Mouse (Mus musculus) macrophage (primary cell): ENCODE measurements around the gene Akap14. TPM values are rescaled to one million over a fixed set of nuclear protein-coding genes. Genes with fewer than 3 reads are reported as not detected.

Experiments
- H3K27ac ChIP-seq: fragments of 350-480 bp; formaldehyde crosslinking; 2 replicates; pipeline ENCODE4 v1.9.0; 2021
- H3K36me3 ChIP-seq: fragments of 350-480 bp; formaldehyde crosslinking; 2 replicates; pipeline ENCODE4 v1.9.0; 2021; ENCODE audit errors: inconsistent target
- H3K4me3 ChIP-seq: fragments of 350-480 bp; formaldehyde crosslinking; 2 replicates; pipeline ENCODE4 v1.9.0; 2021; ENCODE audit errors: inconsistent target
- H3K79me2 ChIP-seq: fragments of 350-480 bp; formaldehyde crosslinking; 2 replicates; pipeline ENCODE4 v1.9.0; 2021; ENCODE audit errors: inconsistent target
- WGBS: methylation state at CpG from one replicate; pipeline ENCODE4 v1.1.7; 2026; ENCODE audit warnings: inconsistent platforms; ENCODE audit not compliant: missing documents; 5-methylcytosine and 5-hydroxymethylcytosine counted together
- polyA plus RNA-seq: library from polyadenylated mRNA; stranded (reverse); fragments of 250-400 nt; gene quantifications from 3 replicates; pipeline ENCODE4 v1.2.4, GENCODE M21; 2018; ENCODE audit warnings: inconsistent platforms

Gene Akap14
- polyA plus RNA-seq, 1 experiment from 2014 or later: not detected

DNA sequence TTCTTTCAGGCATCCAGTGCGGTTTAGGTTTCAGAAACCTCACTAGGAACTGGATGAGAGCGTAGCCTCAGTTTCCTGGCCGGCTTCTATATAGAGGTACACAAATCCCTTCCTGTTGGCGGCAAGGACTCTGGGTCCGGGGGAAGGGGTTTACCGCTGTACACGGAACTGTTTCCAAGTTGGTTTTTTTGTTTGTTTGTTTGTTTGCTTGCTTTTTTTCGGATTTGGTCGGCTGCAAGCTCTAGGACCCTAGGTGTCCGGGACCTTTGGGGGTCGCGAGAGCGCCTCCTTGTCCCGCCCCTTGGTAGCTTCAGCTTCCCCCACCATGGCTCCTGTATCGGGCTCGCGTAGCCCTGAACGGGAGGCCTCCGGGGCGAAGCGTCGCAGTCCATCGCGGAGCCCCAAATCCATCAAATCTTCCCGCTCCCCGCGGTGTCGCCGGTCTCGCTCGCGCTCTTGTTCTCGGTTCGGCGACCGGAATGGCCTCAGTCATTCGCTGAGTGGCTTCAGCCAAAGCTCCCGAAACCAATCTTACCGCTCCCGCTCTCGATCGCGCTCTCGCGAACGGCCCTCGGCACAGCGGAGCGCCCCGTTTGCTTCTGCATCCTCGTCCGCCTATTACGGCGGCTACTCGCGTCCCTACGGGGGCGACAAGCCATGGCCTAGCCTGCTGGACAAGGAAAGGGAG is 41.8 kb downstream of the Akap14 start, which contains the start of gene Nkap:
Nkap (plus strand) TSS at position 125 of the 688 bp plus-strand sequence.
- peak within 1 kb of the TSS; percentile 56 for H3K4me3 ChIP-seq
- 16% methylated on average over 51 of the region's 58 CpGs for WGBS

DNA sequence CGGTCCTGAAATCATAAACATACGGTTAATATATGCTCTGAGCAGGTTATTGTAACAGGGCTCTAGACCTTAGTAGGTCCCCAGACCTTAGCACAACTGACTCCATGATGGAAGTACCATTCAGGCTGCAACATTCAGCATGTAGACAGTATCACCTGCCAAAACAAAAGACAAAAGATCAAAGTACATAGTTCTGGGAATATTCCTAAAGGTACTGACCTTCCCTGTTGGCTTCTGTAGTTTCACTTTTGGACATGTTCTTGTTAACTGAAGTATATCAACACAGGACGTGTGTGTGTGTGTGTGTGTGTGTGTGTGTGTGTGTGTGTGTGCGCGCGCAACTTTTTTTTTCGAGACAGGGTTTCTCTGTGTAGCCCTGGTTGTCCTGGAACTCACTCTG is 43.1 kb downstream of the Akap14 start:
- 95% methylated on average over 3 of the region's 7 CpGs for WGBS
- Histone ChIP-seq H3K27ac (no peak overlapping the region), H3K79me2 (peaks cover 28% of the 10 kb centered on the region), H3K36me3 (no peaks in the 10 kb centered on the region), H3K4me3 (no peak overlapping the region)

More for the DNA sequence above, 41.8 kb downstream of the Akap14 start, which contains the start of gene Nkap:
- Histone ChIP-seq H3K36me3 (no peaks in the 10 kb centered on the region), H3K27ac (peak within 1 kb of the TSS; percentile 59), H3K79me2 (peaks cover 28% of the 10 kb centered on the region)

DNA sequence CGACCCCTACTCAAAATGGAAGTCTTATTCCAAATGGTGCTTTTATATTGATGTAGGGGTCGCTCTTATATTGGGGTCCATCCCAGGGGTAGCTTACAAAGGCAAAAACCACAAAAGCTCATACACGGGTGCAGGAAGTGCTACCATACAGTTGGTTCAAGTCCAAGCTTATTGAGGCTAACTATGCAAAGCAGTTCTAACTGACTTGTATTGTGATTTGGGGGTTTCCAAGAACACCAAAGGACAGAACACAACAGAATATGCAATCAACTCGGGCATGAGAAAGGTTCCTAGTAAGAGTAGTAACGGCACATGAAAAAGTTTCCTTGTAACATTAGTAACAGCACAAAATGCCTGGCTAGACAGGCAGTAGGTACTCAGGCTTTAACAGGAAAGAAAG is 48.4 kb downstream of the Akap14 start:
- no peaks in the 10 kb centered on the region for H3K36me3 ChIP-seq
- H3K79me2 ChIP-seq: no peaks in the 10 kb centered on the region
- no peak overlapping the region for H3K27ac ChIP-seq
- H3K4me3 ChIP-seq: no peak overlapping the region
- WGBS: 56% methylated on average over 4 of the region's 5 CpGs

DNA sequence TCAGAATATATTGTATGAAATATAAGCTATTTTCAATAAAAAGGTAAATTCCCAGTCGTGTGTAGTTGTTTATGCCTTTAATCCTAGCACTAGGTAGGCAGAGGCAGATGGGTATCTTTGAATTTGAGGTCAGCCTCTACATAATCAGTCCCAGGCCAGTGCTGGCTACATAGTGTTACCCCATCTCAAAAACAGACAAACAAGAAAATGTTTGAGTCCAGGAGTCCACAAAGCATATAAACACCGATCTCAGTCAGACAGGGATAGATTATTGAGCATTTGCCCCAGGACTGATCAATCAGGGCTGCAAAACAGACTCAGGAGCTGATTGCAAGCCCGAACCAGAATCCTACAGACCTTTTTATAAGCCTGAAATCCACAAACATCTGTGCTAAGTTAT is 49.1 kb downstream of the Akap14 start:
- WGBS: 72% methylated on average over 3 of the region's 3 CpGs
- Histone ChIP-seq H3K27ac (no peak overlapping the region), H3K36me3 (no peaks in the 10 kb centered on the region), H3K4me3 (no peak overlapping the region), H3K79me2 (no peaks in the 10 kb centered on the region)

DNA sequence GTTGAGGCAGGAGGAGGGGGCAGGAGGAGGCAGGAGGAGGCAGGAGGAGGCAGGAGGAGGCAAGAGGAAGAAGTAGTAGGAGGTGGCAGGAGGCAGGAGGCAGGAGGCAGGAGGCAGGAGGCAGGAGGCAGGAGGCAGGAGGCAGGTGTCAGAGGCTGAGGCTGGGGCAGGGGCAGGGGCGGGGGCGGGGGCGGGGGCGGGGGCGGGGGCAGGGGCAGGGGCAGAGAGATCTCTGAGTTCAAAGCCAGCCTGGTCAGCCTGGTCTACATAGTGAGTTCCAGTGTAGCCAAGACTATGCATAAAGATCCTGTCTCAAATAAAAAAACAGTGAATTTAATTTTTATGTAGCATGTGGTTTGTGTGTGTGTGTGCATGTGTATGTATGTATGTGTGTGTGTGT is 51.6 kb downstream of the Akap14 start:
- Histone ChIP-seq H3K27ac (no peak overlapping the region), H3K36me3 (no peaks in the 10 kb centered on the region), H3K4me3 (no peak overlapping the region), H3K79me2 (no peaks in the 10 kb centered on the region)
- WGBS: no CpG with 5 or more reads among the region's 5 CpGs

DNA sequence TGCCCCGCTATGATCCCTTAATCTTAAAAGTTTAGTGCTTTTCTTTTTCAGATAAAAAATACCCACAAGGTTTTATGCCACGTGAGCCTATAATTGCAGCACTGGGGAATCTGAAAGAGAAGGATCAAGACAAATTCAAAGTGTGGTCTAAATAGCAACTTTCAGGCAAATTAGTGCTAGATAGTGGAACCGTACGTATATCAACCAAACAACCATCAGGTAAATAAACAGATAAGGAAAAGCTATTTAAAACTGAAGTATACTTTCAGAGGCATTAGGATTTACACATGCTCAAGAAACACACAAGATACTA is 57.8 kb downstream of the Akap14 start:
- whole genome bisulfite sequencing: 95% methylated on average over 4 of the region's 4 CpGs
- no peak overlapping the region for H3K4me3 ChIP-seq

DNA sequence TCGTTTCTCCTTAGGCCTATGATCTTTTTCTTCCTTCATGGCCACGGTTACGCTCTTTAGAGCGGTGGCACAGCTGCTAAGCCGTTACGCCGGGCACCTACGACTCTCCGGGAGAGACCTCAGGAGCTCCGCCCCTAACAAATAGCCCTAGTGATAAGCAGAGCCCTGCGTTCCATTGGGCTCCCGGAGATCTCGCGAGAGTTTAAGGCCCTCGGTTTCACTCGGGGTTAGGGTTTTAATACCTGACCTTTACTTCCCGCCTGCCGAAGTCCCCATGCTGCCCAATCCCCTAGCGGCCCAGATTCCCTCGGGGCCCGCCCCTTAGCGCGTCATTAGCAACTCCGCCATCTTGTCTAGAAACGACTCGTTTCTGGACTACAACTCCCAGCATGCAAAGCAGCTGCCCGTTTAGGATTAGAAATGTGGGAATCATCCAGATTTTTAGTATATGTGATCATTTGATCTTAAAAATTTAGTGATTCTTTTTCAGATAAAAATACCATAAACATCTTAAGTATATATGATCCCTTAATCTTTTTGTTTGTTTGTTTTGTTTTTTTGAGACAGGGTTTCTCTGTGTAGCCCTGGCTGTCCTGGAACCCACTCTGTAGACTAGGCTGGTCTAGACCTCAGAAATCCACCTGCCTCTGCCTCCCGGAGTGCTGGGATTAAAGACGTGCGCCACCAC is 58.3 kb downstream of the Akap14 start, which contains the start of gene Upf3b:
Upf3b (minus strand) TSS at position 130 of the 688 bp plus-strand sequence.
- no peaks in the 10 kb centered on the region for H3K36me3 ChIP-seq
- peak within 1 kb of the TSS; percentile 65 for H3K4me3 ChIP-seq
- H3K79me2 ChIP-seq: 0 out of 2 replicates have a peak, but pooled peaks cover 6% of the 10 kb centered on the region
- H3K27ac ChIP-seq: peak within 1 kb of the TSS; percentile 63
- 23% methylated on average over 30 of the region's 30 CpGs for WGBS

More for the DNA sequence above, 57.8 kb downstream of the Akap14 start:
- 0 out of 2 replicates have a peak, but pooled peaks cover 6% of the 10 kb centered on the region for H3K79me2 ChIP-seq
- no peaks in the 10 kb centered on the region for H3K36me3 ChIP-seq
- no peak overlapping the region for H3K27ac ChIP-seq

DNA sequence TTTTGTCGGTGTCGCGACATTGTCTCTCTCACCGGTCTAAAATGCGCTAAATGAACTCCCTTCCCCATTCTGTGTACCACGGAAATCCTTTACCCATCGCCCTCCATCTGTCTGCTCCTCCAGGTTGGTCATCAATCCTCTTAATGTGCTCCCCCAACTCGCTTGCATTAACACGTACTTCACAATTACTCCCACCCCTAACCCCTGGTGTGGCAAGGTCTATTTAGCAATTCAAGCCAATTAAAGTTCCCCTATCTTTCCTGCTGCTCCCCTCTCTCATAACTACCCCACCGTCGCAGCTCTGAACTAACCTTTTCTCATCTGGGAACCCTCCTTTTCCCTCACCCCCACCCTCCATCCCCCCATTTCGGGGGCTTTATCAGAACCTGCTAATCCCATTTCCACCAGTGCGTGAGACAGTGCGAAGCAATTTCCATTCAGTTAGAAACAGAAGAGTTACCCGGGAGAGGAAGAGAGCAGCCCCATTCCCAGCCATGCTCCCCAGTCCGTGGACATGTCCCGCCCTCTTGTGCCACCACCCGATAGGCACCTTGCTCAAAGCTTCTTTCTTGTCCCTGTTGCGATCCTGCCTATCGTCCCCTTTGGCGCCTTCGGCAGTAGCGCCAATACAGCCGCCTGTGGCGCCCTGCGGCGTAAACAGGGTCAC is 59.0 kb downstream of the Akap14 start:
- Histone ChIP-seq H3K79me2 (0 out of 2 replicates have a peak, but pooled peaks cover 6% of the 10 kb centered on the region), H3K36me3 (no peaks in the 10 kb centered on the region), H3K4me3 (peak overlapping the region; percentile 65), H3K27ac (peak overlapping the region; percentile 63)
- WGBS: 19% methylated on average over 27 of the region's 27 CpGs

DNA sequence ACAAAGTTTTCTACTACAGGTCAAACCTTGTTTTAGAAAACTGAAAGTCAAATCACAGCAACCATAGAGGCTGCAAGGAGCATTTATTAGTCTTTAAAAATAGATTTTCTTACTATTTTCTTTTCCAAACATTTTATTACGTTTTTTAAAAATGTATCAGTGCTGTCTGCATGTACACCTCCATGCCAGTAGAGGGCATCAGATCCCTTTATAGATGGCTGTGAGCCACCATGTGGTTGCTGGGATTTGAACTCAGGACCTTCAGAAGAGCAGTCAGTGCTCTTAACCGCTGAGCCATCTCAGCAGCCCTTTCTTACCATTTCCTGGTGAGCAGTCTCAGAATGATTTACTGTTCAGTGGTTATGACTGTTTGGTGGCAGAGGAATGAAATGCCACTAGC is 64.8 kb downstream of the Akap14 start:
- 0 out of 2 replicates have a peak, but pooled peaks cover 2% of the 10 kb centered on the region for H3K79me2 ChIP-seq
- H3K27ac ChIP-seq: no peak overlapping the region
- WGBS: 72% methylated on average over 2 of the region's 2 CpGs
- H3K4me3 ChIP-seq: no peak overlapping the region
- H3K36me3 ChIP-seq: no peaks in the 10 kb centered on the region

Other genes with a start within 250 kb of the Akap14 start
- gene Sept6, start 177.0 kb downstream of the Akap14 start, polyA plus RNA-seq: 2.7 to 5.3 TPM (median 3.9 TPM) in 3 replicates
- not detected in 3 replicates for gene Sowahd, start 120.0 kb downstream of the Akap14 start, polyA plus RNA-seq
- gene Rpl39, start 83.4 kb downstream of the Akap14 start, polyA plus RNA-seq: 127 to 644 TPM (median 571 TPM) in 3 replicates
- gene Upf3b, start 58.5 kb downstream of the Akap14 start, polyA plus RNA-seq: 12.7 to 28.5 TPM (median 13.0 TPM) in 3 replicates
- 12.2 to 23.4 TPM (median 13.1 TPM) in 3 replicates for gene Nkap, start 42.0 kb downstream of the Akap14 start, polyA plus RNA-seq
- gene Ndufa1, start 22.3 kb upstream of the Akap14 start, polyA plus RNA-seq: 328 to 367 TPM (median 332 TPM) in 3 replicates
- gene Rnf113a1, start 22.4 kb upstream of the Akap14 start, polyA plus RNA-seq: 1.6 to 2.0 TPM (median 1.7 TPM) in 3 replicates
- not detected in 3 replicates for gene Gm9, start 42.2 kb upstream of the Akap14 start, polyA plus RNA-seq
- gene Rhox1, start 53.4 kb upstream of the Akap14 start, polyA plus RNA-seq: not detected in 3 replicates
- gene Rhox2a, start 76.1 kb upstream of the Akap14 start, polyA plus RNA-seq: not detected in 3 replicates
- gene Rhox3a, start 81.1 kb upstream of the Akap14 start, polyA plus RNA-seq: not detected in 3 replicates
- gene Rhox4a, start 96.5 kb upstream of the Akap14 start, polyA plus RNA-seq: not detected in 3 replicates
- not detected in 3 replicates for gene Rhox3a2, start 211.2 kb upstream of the Akap14 start, polyA plus RNA-seq
- not detected in 3 replicates for gene Rhox4a2, start 222.0 kb upstream of the Akap14 start, polyA plus RNA-seq
- gene Rhox2b, start 243.2 kb upstream of the Akap14 start, polyA plus RNA-seq: not detected in 3 replicates